Mouse (Mus musculus): ENCODE data around the gene Acadvl. TPM values are rescaled to one million over a fixed set of nuclear protein-coding genes. Genes with fewer than 3 reads are reported as not detected.

Acadvl gene
- polyA plus RNA-seq (2015; fragmentation: Nextera tagmentation; extraction: Ambion mirVana) = 200 and 235 TPM in 2 replicates

DNA sequence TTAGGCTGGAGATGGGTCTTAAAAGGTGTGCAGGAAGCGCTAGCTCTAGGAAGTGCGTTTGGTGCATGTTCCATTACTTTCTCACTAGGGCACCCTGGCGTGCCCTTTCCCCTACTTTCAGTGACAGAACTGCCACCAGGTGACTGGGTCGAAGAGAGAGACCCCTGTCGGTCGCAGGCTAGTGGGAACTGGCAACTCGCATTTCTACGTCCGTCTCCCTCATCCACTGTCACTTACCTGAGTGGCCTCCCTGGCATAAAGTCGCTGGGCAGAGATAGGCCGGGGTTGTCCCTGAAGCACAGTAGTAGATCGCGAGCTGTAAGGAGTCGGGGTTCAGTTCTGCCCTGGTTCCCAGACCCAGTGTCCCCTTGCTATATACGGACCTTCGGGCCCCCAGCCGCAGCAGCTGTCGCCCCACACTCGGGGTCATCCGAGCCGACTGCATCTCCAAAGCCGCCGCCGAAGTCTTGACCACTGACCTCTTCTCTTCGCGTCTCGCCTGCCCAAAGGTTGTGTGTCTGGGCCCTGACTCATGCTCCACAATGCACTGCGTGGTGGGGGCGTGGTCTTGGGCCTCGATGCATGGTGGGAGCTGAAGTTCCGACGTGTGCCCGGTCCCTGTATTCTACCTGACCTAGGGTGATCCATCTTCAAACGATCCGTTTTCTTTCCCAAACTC lies at the start of gene Acadvl:
Gene Acadvl, minus strand, starts transcription at position 532 of the 679 bp plus-strand sequence.
- ATAC-seq (replicated peaks; ENCODE audit: insufficient number of reproducible peaks, insufficient read depth, low FRiP score, low read depth) = peak; percentile 84
- under 1% methylated on average over 35 of the region's 35 CpGs for WGBS
- Histone ChIP-seq H3K4me2 (peak within 1 kb of the TSS; percentile 73), H3K36me3 (peaks cover 40% of the 10 kb centered on the region), H3K27me3 (no peaks in the 10 kb centered on the region), H3K9me3 (replicated peaks) (no peaks in the 10 kb centered on the region), H3K4me3 (peak within 1 kb of the TSS; percentile 69), H3K9ac (peak within 1 kb of the TSS; percentile 77), H3K4me1 (replicated peaks) (peaks cover 42% of the 10 kb centered on the region), H3K27ac (peak within 1 kb of the TSS; percentile 84)

DNA sequence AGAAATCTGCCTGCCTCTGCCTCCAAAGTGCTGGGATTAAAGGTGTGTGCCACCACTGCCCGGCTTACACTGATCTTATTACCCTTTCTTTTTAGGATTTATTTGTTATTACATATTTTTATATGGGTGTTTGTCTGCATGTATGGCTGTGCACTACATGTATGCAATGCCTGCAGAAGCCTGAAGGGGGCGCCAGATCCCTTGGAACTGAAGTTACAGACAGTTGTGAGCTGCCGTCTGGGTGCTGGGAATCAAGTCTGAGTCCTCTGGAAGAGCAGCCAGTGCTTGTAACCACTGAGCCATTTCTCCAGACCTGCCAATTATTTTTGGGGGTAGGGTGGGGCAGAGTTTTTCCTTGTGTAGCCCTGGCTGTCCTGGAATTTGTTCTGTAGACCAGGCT lies 47.8 kb upstream of the Acadvl start:
- no peaks in the 10 kb centered on the region for H3K36me3 ChIP-seq
- no peak for ATAC-seq (replicated peaks; ENCODE audit: insufficient number of reproducible peaks, insufficient read depth, low FRiP score, low read depth)
- no peak overlapping the region for H3K4me3 ChIP-seq
- H3K27me3 ChIP-seq = no peaks in the 10 kb centered on the region
- peaks cover 5% of the 10 kb centered on the region for H3K4me1 ChIP-seq (replicated peaks)
- no peak overlapping the region for H3K9ac ChIP-seq
- H3K9me3 ChIP-seq (replicated peaks) = no peaks in the 10 kb centered on the region
- no peak overlapping the region for H3K27ac ChIP-seq
- H3K4me2 ChIP-seq = no peak overlapping the region
- 68% methylated on average over 3 of the region's 3 CpGs for WGBS

DNA sequence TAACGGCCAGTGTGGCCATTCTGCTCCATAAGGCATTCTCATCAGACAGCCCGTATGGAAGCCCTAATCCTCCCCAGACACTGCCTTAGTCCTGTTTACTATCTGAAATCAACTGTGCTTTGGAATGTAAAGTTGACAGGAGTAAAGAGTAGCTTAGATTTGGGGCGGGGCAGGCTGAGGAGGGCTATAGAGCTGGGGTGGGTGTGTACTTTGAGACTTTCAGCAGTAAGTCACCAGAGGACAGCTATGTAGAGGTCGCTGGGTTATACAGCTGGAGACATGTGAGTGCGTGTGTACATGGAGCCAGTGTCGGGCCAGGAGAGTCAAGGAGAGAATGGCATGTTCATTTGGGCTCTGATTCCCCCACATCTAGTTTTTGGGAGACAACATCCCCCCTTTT lies 44.7 kb upstream of the Acadvl start:
- Histone ChIP-seq H3K9me3 (replicated peaks) (no peaks in the 10 kb centered on the region), H3K27ac (no peak overlapping the region), H3K4me1 (replicated peaks) (peaks cover 3% of the 10 kb centered on the region; the same call in 1 of the 2 replicates), H3K4me3 (no peak overlapping the region), H3K9ac (no peak overlapping the region), H3K4me2 (no peak overlapping the region), H3K27me3 (peaks cover 5% of the 10 kb centered on the region), H3K36me3 (no peaks in the 10 kb centered on the region)
- 29% methylated on average over 6 of the region's 6 CpGs for WGBS
- no peak for ATAC-seq (replicated peaks; ENCODE audit: insufficient number of reproducible peaks, insufficient read depth, low FRiP score, low read depth)

DNA sequence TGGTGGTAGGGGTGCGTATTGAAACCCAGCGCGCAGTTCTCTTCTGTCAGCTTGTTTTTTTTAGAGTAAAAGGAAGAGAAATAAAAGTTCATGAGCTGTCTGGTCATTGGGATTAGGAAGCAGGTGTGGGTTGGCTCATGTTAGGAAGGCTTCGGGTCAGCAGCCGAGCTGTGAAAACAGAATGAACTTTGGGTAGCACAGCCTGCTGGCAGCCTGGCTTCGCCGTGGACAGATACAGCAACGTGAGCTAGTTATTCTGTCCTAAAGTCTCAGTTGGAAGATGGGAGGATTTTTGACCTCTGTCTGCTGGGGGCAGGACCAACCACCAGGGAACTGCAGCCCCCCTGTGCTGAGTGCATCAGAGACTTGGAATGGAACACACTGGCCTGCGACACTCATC lies 42.6 kb upstream of the Acadvl start:
- Histone ChIP-seq H3K27ac (no peak overlapping the region), H3K4me1 (replicated peaks) (peaks cover 3% of the 10 kb centered on the region; the same call in 1 of the 2 replicates), H3K4me2 (no peak overlapping the region), H3K9ac (no peak overlapping the region), H3K9me3 (replicated peaks) (no peaks in the 10 kb centered on the region), H3K4me3 (no peak overlapping the region), H3K36me3 (no peaks in the 10 kb centered on the region), H3K27me3 (peaks cover 10% of the 10 kb centered on the region)
- 78% methylated on average over 9 of the region's 9 CpGs for WGBS
- no peak for ATAC-seq (replicated peaks; ENCODE audit: insufficient number of reproducible peaks, insufficient read depth, low FRiP score, low read depth)

DNA sequence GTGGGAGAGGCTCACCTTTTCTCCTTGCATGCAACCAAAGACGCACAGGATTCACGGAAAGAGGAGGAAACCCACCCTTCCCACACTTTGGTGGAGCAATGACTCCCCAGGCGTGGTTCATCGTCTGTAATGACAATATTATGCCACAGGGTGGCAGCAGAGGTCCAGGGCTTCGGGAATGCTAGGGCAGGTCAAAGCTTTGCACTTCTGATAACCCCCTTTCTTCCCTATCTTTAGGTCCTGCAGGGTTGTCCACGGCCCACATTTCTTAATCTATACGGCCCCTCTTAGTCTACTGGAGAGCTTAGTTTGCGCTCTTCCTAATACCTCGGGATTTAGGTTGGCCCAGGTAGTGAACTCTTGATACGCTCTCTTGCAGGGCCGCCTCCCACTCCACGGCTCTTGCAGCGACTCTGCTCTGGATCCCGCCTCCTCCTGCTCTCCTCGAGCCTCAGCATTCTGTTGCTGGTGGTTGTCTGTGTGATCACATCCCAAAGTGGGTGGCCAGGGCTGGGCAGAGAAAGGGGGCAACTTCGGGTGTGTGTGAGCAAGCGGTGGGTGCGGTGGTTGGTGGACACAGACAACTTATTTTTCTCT lies 40.5 kb upstream of the Acadvl start:
- Histone ChIP-seq H3K27me3 (peaks cover 10% of the 10 kb centered on the region), H3K9ac (no peak overlapping the region), H3K27ac (no peak overlapping the region), H3K4me1 (replicated peaks) (peaks cover 3% of the 10 kb centered on the region; the same call in 1 of the 2 replicates), H3K9me3 (replicated peaks) (no peaks in the 10 kb centered on the region), H3K4me3 (no peak overlapping the region), H3K36me3 (no peaks in the 10 kb centered on the region), H3K4me2 (peak overlapping the region; percentile 36; the same call in 1 of the 2 replicates)
- ATAC-seq (replicated peaks; ENCODE audit: insufficient number of reproducible peaks, insufficient read depth, low FRiP score, low read depth) = no peak
- 25% methylated on average over 18 of the region's 18 CpGs for WGBS

DNA sequence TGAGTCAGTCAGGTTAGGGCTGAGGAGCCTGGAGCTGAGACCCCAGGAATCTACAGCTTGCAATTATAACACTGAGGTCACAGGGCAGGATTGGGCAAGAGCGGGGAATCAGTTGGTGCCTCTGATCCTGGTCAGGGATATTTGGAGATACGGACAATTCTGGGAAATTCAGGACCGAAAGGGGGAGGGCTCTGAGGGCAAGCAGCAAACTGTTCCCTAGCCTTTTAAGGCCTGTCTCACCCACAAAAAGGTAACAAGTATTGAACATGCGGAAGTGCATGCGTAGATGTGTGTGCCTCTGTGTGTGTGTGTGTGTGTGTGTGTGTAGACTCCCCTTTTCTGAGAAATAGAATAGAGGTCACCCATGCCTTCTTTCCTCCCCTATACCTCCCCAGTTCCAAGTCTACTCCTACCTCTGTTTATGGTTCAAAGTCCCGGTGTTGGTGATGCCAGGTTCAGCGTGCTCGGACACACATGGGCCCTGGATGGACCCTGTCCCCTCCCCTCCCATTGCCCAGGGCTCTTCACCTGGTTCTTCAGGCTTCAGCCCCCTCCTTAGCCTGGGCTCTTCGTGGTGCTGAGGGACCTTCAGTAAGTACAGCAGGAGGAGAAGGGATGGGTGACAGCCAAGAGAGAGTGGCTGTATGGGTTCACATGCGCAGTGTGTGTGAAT lies 38.8 kb upstream of the Acadvl start, which contains the start of gene Asgr1:
Gene Asgr1, plus strand, starts transcription at position 188 of the 673 bp plus-strand sequence.
- peaks cover 3% of the 10 kb centered on the region; the same call in 1 of the 2 replicates for H3K4me1 ChIP-seq (replicated peaks)
- H3K27me3 ChIP-seq = peaks cover 10% of the 10 kb centered on the region
- H3K36me3 ChIP-seq = no peaks in the 10 kb centered on the region
- H3K9ac ChIP-seq = no peak within 1 kb of the TSS
- no peak for ATAC-seq (replicated peaks; ENCODE audit: insufficient number of reproducible peaks, insufficient read depth, low FRiP score, low read depth)
- H3K27ac ChIP-seq = no peak within 1 kb of the TSS
- H3K4me3 ChIP-seq = no peak within 1 kb of the TSS
- H3K9me3 ChIP-seq (replicated peaks) = no peaks in the 10 kb centered on the region
- WGBS = 82% methylated on average over 10 of the region's 10 CpGs
- H3K4me2 ChIP-seq = no peak within 1 kb of the TSS

DNA sequence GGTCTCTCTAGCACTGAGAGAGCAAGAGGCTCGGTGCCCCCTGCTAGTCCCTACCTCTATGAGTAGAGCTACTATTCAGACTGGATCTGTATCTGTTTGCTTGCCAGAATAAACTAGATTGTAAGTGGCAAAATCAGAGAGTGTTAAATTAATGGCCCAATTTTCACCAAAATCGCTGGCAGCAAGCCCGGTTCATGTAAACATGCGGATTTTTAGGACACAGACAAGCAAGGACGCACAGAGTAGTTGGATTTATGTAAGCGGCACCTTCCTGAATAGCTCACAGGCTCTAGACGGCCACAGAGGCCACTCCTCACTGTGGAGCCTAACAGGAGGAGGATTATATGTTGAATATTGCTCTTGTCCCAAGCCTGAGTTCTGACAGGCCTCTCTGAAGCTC lies 37.9 kb upstream of the Acadvl start:
- H3K27ac ChIP-seq = no peak overlapping the region
- no peak for ATAC-seq (replicated peaks; ENCODE audit: insufficient number of reproducible peaks, insufficient read depth, low FRiP score, low read depth)
- no peak overlapping the region for H3K4me2 ChIP-seq
- H3K36me3 ChIP-seq = no peaks in the 10 kb centered on the region
- H3K4me1 ChIP-seq (replicated peaks) = peaks cover 3% of the 10 kb centered on the region; the same call in 1 of the 2 replicates
- WGBS = 66% methylated on average over 7 of the region's 7 CpGs
- no peak overlapping the region for H3K4me3 ChIP-seq
- no peak overlapping the region for H3K9ac ChIP-seq
- peaks cover 10% of the 10 kb centered on the region for H3K27me3 ChIP-seq
- no peaks in the 10 kb centered on the region for H3K9me3 ChIP-seq (replicated peaks)

DNA sequence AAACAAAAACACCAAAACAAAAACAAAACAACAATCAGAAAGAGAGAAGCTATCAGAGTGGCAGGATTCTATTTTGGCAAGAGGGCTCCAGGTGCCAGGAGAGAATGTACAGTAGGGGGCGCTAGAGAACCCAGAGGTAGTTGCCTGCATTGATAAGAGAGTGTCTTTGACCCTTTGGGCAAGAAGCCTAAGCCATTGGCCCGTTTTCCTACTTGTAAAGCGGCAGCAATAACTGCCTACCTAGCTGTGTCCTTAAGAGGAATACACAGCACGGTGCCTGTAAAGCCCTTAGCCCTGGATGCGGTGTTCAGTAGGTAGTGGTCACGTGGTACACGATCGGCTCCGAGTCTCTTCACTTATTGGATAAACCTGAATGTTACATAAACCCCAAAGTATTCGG lies 34.6 kb upstream of the Acadvl start:
- Histone ChIP-seq H3K36me3 (no peaks in the 10 kb centered on the region), H3K9me3 (replicated peaks) (no peaks in the 10 kb centered on the region), H3K4me2 (no peak overlapping the region), H3K9ac (no peak overlapping the region), H3K4me1 (replicated peaks) (no peaks in the 10 kb centered on the region), H3K4me3 (no peak overlapping the region), H3K27ac (no peak overlapping the region), H3K27me3 (peaks cover 4% of the 10 kb centered on the region)
- WGBS = 54% methylated on average over 10 of the region's 10 CpGs
- no peak for ATAC-seq (replicated peaks; ENCODE audit: insufficient number of reproducible peaks, insufficient read depth, low FRiP score, low read depth)

DNA sequence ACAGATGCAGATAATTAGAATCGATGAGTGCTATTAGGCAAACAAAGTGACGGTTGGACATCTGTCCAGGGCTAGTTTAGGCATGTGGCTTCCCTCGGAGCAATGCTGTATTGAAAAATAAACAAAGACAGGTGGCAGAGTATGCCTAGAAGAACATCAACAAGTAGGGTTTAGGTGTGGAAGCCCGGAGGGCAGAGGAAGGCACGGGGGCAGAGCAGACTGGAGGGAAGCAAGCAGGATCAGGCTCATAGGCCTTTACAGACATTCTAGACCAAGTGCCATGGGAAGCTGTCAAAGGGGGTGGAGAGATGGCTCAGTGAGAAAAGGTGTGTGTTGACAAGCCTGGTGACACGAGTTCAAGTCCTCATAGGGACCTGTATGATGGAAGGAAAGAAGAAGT lies 34.2 kb upstream of the Acadvl start:
- Histone ChIP-seq H3K27ac (no peak overlapping the region), H3K4me3 (no peak overlapping the region), H3K4me1 (replicated peaks) (no peaks in the 10 kb centered on the region), H3K9ac (no peak overlapping the region), H3K27me3 (no peaks in the 10 kb centered on the region; the same call in none of the 2 replicates), H3K4me2 (no peak overlapping the region), H3K9me3 (replicated peaks) (no peaks in the 10 kb centered on the region), H3K36me3 (no peaks in the 10 kb centered on the region)
- ATAC-seq (replicated peaks; ENCODE audit: insufficient number of reproducible peaks, insufficient read depth, low FRiP score, low read depth) = no peak
- WGBS = 78% methylated on average over 6 of the region's 6 CpGs

DNA sequence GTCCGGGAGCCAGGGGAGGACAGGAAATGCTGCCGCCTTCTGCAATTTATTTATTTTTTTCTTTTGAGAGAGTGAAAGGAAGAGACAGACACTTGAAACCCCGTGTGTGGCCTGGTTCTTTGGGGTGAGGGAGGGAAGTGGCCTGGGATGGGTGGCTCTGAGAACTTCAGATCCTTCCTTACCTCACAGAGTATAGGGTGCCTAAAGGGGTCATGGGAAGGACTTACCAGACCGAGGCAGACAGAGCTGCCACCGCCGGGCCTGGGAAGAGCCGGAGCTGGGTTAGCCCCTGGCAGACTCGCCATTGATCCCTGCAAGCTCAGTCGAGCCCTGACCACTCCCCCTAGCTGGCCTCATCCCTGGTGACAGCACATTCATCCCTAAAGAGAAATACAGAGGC lies 30.2 kb upstream of the Acadvl start:
- WGBS = 56% methylated on average over 9 of the region's 9 CpGs
- no peaks in the 10 kb centered on the region for H3K36me3 ChIP-seq
- H3K4me3 ChIP-seq = no peak overlapping the region
- H3K9ac ChIP-seq = no peak overlapping the region
- no peak overlapping the region for H3K4me2 ChIP-seq
- no peaks in the 10 kb centered on the region for H3K4me1 ChIP-seq (replicated peaks)
- H3K27me3 ChIP-seq = no peaks in the 10 kb centered on the region
- ATAC-seq (replicated peaks; ENCODE audit: insufficient number of reproducible peaks, insufficient read depth, low FRiP score, low read depth) = no peak
- no peak overlapping the region for H3K27ac ChIP-seq
- no peaks in the 10 kb centered on the region for H3K9me3 ChIP-seq (replicated peaks)

DNA sequence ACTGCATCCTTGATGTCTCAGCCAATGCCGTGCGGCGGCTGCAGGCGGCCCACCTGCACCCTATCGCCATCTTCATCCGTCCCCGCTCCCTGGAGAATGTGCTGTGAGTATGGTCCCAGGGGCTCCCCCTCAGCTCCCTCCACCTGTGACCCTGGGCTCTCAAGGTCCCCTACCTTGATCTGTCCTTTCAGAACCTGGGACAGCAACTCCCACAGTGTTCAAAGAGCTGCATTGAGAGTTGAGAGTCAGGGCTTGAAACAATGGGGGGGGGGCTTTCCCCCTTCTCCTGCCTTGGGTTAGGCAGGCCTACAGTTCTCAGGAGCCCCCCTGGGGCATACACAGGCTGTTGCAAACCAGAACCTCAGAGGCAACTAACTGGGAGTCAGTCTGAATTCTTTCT lies 28.5 kb upstream of the Acadvl start:
- 82% methylated on average over 7 of the region's 7 CpGs for WGBS
- ATAC-seq (replicated peaks; ENCODE audit: insufficient number of reproducible peaks, insufficient read depth, low FRiP score, low read depth) = no peak
- Histone ChIP-seq H3K27me3 (no peaks in the 10 kb centered on the region), H3K4me3 (no peak overlapping the region), H3K27ac (no peak overlapping the region), H3K9me3 (replicated peaks) (no peaks in the 10 kb centered on the region), H3K9ac (no peak overlapping the region), H3K4me2 (no peak overlapping the region), H3K4me1 (replicated peaks) (no peaks in the 10 kb centered on the region), H3K36me3 (no peaks in the 10 kb centered on the region; the same call in 1 of the 2 replicates)

Measured in heart, embryonic 15.5 days (tissue).